Mouse (Mus musculus) liver, postnatal 0 days (tissue): ENCODE results near the gene Tmem62.
A peak's percentile ranks its signal among the peaks of the same experiment; 100 is the strongest.

Source experiments
- CTCF ChIP-seq: sonication (generic); IDR thresholded peaks from 2 replicates; pipeline ENCODE4 v1.5.1; 2016; ENCODE audit warnings: antibody characterized with exemption, low read depth
- EP300 ChIP-seq: IDR thresholded peaks from 2 replicates; pipeline ENCODE4 v1.6.1; 2016; ENCODE audit warnings: antibody characterized with exemption, low read depth, mild to moderate bottlenecking

- peak; percentile 61 for TF ChIP-seq CTCF
- no peak for TF ChIP-seq EP300
Observed at GRCm38 (mm10) chr2:121003586-121003985, 26.8 kb downstream of the Tmem62 start.
